Mouse (Mus musculus) liver, adult 10 weeks (tissue): ENCODE results near the gene Specc1. TPM values are rescaled to one million over a fixed set of nuclear protein-coding genes. Genes with fewer than 3 reads are reported as not detected.

Source experiments
- polyA plus RNA-seq: library from polyadenylated mRNA; stranded (reverse); fragments of 350-450 nt; fragmentation: Illumina TruSeq; extraction: RNeasy Lipid Tissue Mini Kit (QIAGEN cat#74804); gene quantifications from one replicate; pipeline ENCODE4 v1.2.3, GENCODE M21; 2014; ENCODE audit warnings: low read depth, low replicate concordance

Specc1 gene
- polyA plus RNA-seq = 0.95 TPM

GRCm38 (mm10) chr11:61956572-61957295 lies at the start of gene Specc1:
Gene Specc1 (plus strand): TSS chr11:61956763.

DNA sequence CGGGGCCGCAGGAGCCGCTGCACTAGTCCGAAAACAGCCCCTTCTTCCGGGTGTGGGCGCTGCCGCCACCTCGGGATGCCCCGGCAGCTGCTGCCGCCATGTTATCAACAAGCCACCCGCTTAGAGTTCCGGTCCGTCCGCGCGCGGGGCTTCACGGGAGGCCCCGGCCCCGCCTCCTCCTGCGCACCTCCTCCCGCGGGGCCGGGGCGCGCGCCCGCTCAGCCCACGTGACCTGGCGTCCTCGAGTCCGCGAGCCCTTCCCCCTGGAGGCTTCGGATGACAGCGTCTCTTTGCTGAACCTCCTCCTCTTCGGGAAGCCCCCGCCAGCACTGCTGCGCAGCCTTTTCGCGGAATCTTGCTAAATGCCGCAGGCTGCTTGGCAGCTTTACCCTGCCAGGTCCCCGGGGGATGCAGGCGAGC lies 26.5 kb upstream of the Specc1 start, which contains the start of gene Akap10:
Gene Akap10 (minus strand): TSS at position 155 of the 420 bp plus-strand sequence.

DNA sequence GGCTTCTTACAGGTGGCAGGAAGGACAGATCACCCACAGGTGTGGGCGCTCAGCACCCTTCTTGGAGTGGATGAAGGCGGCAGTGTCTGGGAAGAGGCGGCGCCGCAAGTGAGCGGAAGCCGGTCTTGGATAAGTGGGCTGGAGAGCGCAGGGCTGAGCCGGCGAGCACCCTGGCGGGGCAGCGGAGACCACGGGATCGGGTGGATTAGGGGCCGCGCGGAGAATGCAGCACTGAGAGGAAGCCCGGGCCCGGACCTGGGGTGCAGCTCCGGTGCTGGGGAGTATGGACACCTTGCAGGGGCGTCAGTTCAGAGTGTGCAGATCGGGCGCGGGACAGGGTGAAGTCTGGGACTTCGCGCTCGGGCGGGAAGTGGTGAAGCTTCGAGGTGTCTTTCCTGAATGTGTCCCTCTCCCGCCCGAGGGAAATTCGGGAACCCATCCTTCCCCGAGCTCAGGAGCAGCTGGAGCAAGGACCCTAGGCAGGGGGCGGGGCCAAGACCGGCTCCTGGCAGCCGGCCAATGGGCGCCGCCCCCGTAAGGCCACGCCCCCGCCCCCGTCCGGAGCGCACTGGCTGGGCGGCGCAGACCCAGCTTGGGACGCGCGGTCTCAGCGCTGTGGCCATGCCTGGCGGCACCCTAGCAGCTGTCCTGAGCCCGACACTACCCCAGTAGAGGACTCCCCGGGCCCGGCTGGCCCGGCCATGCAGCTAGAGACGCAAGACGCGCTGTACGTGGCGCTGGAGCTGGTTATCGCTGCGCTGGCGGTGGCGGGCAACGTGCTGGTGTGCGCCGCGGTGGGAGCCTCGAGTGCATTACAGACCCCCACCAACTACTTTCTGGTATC lies 292.1 kb downstream of the Specc1 start, which contains the start of gene Adora2b:
Gene Adora2b (plus strand): TSS at position 584 of the 844 bp plus-strand sequence.

Other genes with a start within 250 kb of the Specc1 start
- not detected for gene Slc5a10, start 235.9 kb upstream of the Specc1 start, polyA plus RNA-seq
- 20.8 TPM for gene Prpsap2, start 194.7 kb upstream of the Specc1 start, polyA plus RNA-seq
- 58.8 TPM for gene Ulk2, start 101.7 kb upstream of the Specc1 start, polyA plus RNA-seq
- gene Akap10, start 26.5 kb upstream of the Specc1 start, polyA plus RNA-seq = 10.1 TPM